Mouse (Mus musculus) lung, postnatal 36 days (tissue): ENCODE measurements around the gene Tfdp1.

Experiments
- DNase-seq: peaks from one replicate; pipeline ENCODE4 v3.0.0; 2022; ENCODE audit warnings: mixed read lengths

Tfdp1 gene

GRCm38 (mm10) chr8:13353155-13353833, 14.7 kb downstream of the Tfdp1 start:
- DNase-seq, result no peak

GRCm38 (mm10) chr8:13353883-13354282, 15.3 kb downstream of the Tfdp1 start:
- DNase-seq, result no peak

DNA sequence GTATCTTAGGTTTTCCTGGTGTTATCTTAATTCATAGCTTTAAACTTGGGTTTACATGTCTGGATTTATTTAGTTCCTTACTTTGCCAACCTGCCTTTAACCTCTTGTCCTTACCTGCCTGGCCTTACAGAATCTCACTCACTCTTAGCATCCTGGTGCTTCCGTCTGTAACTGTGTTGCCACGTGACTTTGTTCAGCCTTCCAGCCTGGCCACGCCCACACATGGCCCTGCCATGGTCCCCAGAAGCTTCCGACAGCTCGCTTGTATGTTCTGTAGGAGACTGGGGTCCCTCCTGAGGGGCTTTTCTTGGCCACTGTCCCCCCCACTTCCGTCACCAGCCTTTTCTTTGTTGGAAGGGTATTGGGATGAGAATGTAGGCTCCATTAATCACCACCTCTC, 17.7 kb downstream of the Tfdp1 start:
- DNase-seq, result no peak

GRCm38 (mm10) chr8:13356681-13357080, 18.1 kb downstream of the Tfdp1 start:
- DNase-seq, result peak; percentile 3

DNA sequence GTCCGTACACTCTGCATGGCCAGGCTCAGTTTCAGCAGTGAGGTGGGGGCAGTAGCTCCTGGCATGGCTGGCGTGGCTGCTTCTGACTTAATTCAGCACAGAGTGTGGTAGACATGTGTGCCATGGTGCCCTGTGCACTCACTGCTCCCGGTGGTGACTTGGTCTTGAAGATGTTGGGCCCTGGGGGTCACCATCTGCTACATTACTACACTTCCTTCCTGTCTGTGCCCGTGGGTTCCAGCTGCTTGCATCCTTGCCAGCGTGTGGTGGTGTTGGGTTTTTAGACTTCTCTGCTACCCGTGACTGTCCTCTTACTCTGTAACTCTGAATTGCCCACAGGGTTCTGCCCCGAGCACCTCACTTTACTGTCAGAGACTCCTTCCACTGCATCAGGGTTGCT, 21.7 kb downstream of the Tfdp1 start:
- no peak for DNase-seq

- no peak for DNase-seq
Measured at GRCm38 (mm10) chr8:13361865-13362264, 23.3 kb downstream of the Tfdp1 start.

DNA sequence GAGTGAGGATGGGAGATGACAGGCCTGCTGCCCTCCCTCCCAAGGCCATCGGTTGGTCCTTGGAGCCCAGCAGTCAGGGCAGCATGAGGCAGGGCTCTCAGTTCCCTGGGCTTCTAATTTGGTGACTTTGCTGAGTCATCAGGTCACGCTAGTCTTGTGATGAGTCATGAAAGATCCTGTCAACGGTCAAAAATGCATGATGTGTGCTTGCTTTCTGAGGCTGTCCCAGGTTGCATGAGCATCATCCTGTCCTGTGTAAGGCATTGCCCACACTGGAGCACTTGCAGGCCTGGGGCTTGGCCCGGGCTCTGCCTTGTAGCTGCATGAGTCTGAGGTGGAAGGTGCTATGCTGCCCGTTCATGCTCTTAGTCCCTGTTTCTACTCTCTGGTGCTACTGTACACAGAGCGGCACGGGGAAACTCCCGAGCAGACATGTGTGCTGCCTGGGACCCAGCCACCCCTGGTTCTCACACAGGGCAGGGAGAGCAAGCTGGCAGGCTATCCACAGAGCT, 34.7 kb downstream of the Tfdp1 start:
- no peak for DNase-seq

GRCm38 (mm10) chr8:13381630-13382029, 43.1 kb downstream of the Tfdp1 start:
- no peak for DNase-seq

DNA sequence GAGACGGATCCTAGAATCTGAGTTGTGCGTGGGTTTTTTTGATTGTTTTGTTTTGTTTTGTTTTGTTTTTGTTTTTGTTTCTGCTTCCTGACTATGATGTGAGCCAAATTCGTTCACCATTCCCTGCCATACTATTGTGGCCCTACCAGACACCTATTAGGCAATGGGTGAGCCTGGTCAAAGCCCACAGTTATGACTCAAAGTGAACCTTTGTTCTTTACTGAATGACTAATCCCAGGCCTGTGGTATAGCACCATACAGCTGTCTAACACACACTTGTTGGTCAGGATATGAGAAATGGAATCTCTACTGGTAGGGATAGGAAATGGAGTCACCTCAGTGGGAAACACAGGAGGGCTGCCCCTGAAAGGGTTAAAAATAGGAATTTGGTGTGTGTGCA, 44.0 kb downstream of the Tfdp1 start:
- no peak for DNase-seq

DNA sequence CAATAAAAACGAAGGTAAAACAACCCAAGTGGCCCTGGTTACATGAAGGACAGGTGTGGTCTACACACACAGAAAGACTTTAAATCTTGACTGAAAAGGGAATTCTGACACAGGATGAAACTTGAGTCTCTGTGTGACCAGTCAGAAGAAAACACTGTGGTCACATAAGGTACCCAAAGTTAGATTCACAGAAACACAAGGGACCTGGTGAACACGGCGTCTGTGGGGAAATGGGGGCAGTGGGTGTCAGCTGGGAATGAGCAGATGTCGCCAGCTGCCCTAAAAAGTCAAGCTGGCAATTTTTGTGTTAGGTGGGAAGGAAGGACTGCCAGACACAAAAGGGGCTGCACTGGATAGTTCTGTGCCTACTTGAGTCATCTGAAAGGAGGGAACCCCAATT, 44.4 kb downstream of the Tfdp1 start:
- DNase-seq, result no peak

- DNase-seq, result no peak
Measured at GRCm38 (mm10) chr8:13386366-13386765, 47.8 kb downstream of the Tfdp1 start.

- DNase-seq, result no peak
Measured at GRCm38 (mm10) chr8:13387728-13388127, 49.2 kb downstream of the Tfdp1 start.

DNA sequence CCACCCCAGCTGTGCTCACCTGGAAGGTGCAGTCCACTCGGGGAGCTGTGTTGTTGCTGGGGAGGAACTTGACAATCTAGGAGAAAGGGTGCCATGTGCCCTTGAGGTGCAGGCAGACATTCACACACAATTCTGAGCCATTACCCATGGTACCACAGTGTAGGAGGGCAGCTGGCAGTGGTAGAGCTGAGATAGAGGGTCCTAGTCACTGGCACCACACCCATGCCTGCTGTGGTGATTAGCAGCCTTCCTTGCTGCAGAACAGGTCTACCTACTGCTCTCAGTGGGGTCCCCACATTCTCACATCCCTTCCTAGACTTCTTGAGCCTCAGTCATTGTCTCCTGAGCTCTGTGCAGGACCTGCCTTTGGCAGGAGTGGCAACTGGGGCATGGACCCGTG, 50.2 kb downstream of the Tfdp1 start:
- DNase-seq, result no peak

- DNase-seq, result no peak
Measured at GRCm38 (mm10) chr8:13393869-13394268, 55.3 kb downstream of the Tfdp1 start.

DNA sequence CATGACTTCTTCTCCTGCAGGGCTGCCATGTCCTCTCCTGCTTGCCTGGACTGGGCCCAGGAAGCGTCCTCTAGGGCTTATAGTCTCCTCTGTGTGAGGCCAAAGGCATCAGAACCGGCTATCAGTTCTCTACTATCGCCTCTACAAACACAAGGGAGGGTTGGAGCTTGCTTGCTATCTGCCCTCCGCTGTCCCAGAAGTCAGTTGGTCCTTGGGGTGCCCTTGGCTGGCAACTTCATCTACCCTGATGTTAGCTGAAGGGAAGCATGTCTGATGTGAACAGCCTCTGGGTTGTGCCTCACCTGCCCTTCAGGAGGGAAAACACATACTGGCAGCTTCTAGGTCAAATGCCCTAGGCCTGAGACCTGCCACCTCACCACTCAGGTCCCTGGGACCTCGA, 58.2 kb downstream of the Tfdp1 start, which contains the start of gene Atp4b:
TSS of gene Atp4b (minus strand) at position 101 of the 400 bp plus-strand sequence.
- no peak for DNase-seq

DNA sequence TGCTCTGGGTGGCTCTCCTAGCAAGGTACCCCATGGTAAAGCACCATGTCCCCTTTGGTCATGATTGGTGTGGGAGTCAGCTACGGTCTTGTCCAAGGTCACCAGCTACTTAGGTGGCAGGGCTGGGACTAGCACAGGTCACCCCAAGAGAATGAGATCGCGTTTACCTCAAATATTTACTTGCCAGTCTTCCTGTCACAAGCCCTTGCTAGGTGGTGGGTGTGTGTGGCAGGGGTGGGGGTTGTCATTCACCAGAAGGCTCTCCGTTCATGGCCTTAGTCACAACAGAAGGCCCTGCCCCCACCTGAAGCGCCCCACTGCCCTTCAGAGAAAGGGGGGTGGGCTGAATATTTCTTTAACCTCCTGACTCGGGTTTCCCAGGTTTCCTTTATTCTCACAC, 65.0 kb downstream of the Tfdp1 start:
- DNase-seq, result no peak

- DNase-seq, result no peak
Measured at GRCm38 (mm10) chr8:13404666-13405131, 66.1 kb downstream of the Tfdp1 start, which contains the start of gene Grk1. Gene Grk1, plus strand, starts transcription at chr8:13405081.

- DNase-seq, result no peak
Measured at GRCm38 (mm10) chr8:13406011-13406410, 67.5 kb downstream of the Tfdp1 start.

DNA sequence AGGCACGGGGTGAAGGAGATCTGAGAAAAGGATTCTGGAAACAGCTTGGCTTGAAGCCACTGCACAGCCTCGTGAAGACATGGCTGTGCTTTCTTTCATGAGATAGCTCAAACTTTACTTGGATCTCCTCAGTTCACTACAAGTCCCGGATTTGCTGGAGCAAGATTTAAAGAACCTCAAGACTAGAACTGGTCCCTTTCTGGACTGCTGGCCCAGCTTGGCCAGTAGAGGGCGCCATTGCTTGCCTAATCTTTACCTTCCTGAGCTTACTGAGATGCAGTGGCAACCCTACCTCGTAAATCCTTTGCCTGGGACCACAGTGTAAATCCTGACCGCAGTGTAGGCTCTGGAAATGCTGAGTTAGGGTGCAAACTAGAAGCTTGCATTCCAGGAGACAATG, 73.0 kb downstream of the Tfdp1 start:
- peak; percentile 73 for DNase-seq

GRCm38 (mm10) chr8:13412891-13413558, 74.5 kb downstream of the Tfdp1 start:
- peak; percentile 51 for DNase-seq

- peak; percentile 6 for DNase-seq
Measured at GRCm38 (mm10) chr8:13413823-13414390, 75.4 kb downstream of the Tfdp1 start.

DNA sequence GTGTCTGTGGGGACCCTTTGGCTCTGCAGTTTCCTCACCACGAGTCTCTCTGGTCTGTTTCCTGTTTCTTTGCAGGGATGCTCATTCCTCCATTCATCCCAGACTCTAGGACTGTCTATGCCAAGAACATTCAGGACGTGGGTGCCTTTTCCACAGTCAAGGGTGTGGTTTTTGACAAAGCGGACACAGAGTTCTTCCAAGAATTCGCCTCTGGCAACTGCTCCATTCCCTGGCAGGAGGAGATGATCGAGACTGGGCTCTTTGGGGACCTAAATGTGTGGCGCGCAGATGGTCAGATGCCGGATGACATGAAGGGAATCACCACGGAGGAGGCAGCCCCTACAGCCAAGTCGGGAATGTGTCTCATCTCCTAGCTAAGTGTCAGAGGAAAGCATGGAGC, 77.3 kb downstream of the Tfdp1 start:
- no peak for DNase-seq

- no peak for DNase-seq
Measured at GRCm38 (mm10) chr8:13419111-13419639, 80.6 kb downstream of the Tfdp1 start.

- DNase-seq, result peak; percentile 65
Measured at GRCm38 (mm10) chr8:13420970-13421369, 82.4 kb downstream of the Tfdp1 start.
